Mouse (Mus musculus) CH12.LX (cell line): ENCODE measurements around the gene Tmem63b. TPM values are rescaled to one million over a fixed set of nuclear protein-coding genes. Genes with fewer than 3 reads are reported as not detected.
"Not testable (repeated sequence)": the region's sequence is repeated elsewhere in the genome, so short reads cannot be mapped to it uniquely, and the experiment has no call there.

Source experiments
- DNase-seq: peaks from one replicate; pipeline ENCODE4 v3.0.0-alpha.2; 2013; ENCODE audit errors: extremely low read depth
- H3K27ac ChIP-seq: 2 replicates; pipeline ENCODE4 v1.5.1; 2012; ENCODE audit warnings: low read depth, mild to moderate bottlenecking, control low read depth, moderate library complexity; ENCODE audit not compliant: insufficient read depth
- H3K27me3 ChIP-seq: replicated peaks from 2 replicates; pipeline ENCODE3; 2012; ENCODE audit warnings: inconsistent platforms
- H3K36me3 ChIP-seq, 2 experiments: replicated peaks in 1 of 2; 2 replicates each; pipeline versions ENCODE3 to v1.6.1; 2012; ENCODE audit warnings: inconsistent platforms in 1 of 2, low read length in 1 of 2, mild to moderate bottlenecking in 1 of 2, mixed read lengths in 1 of 2, moderate library complexity in 1 of 2; ENCODE audit not compliant: control insufficient read depth in 1 of 2, insufficient read depth in 1 of 2
- H3K4me1 ChIP-seq, 2 experiments: 2 replicates each; pipeline ENCODE4 v1.6.1; 2012; ENCODE audit warnings: inconsistent platforms in 1 of 2, moderate library complexity in 1 of 2; ENCODE audit not compliant: insufficient read depth in 2 of 2, control insufficient read depth in 1 of 2
- H3K4me2 ChIP-seq: 2 replicates; pipeline ENCODE4 v1.6.1; 2012; ENCODE audit warnings: low read depth, mild to moderate bottlenecking, control low read depth; ENCODE audit not compliant: poor library complexity, insufficient read depth, severe bottlenecking
- H3K4me3 ChIP-seq, 3 experiments: fragments of 150-350 bp in 1 of 3; sonication (generic) in 1 of 3; replicated peaks in 1 of 3; 2 replicates each; pipeline versions ENCODE3 to v1.5.1; 2011 to 2012; ENCODE audit warnings: low read depth in 2 of 3, low read length in 2 of 3, mild to moderate bottlenecking in 2 of 3, moderate library complexity in 2 of 3, control low read depth in 1 of 3, improper control_type of control experiment in 1 of 3, inconsistent platforms in 1 of 3, mixed read lengths in 1 of 3; ENCODE audit not compliant: poor library complexity in 1 of 3
- H3K79me2 ChIP-seq: replicated peaks from 2 replicates; pipeline ENCODE4 v1.6.1; 2012; ENCODE audit warnings: mild to moderate bottlenecking, moderate library complexity; ENCODE audit not compliant: control insufficient read depth, poor library complexity, insufficient read depth, severe bottlenecking; ENCODE audit errors: extremely low read depth
- H3K9ac ChIP-seq: 2 replicates; pipeline ENCODE4 v1.6.1; 2012; ENCODE audit warnings: low read depth, mild to moderate bottlenecking, control low read depth, moderate library complexity; ENCODE audit not compliant: insufficient read depth
- H3K9me3 ChIP-seq: replicated peaks from 2 replicates; pipeline ENCODE3; 2012; ENCODE audit warnings: low read length, inconsistent platforms, mixed read lengths
- BHLHE40 ChIP-seq: IDR thresholded peaks from 2 replicates; pipeline ENCODE4 v1.6.1; 2011; ENCODE audit warnings: mild to moderate bottlenecking, low read depth, low read length, improper control_type of control experiment
- CHD2 ChIP-seq: IDR thresholded peaks from 2 replicates; pipeline ENCODE4 v1.6.1; 2011; ENCODE audit warnings: low read length, improper control_type of control experiment
- CTCF ChIP-seq, 2 experiments: IDR thresholded peaks in 1 of 2; conservative IDR thresholded peaks in 1 of 2; 2 replicates each; pipeline ENCODE4 v1.5.1; 2011 to 2012; ENCODE audit warnings: low read depth in 2 of 2, low read length in 2 of 2, improper control_type of control experiment in 1 of 2, inconsistent platforms in 1 of 2, mild to moderate bottlenecking in 1 of 2, moderate library complexity in 1 of 2
- E2F4 ChIP-seq: IDR thresholded peaks from 2 replicates; pipeline ENCODE4 v1.6.1; 2011; ENCODE audit warnings: low read depth, low read length, improper control_type of control experiment; ENCODE audit not compliant: insufficient replicate concordance
- ELF1 ChIP-seq: IDR thresholded peaks from 2 replicates; pipeline ENCODE4 v1.6.1; 2014; ENCODE audit warnings: low read depth, mild to moderate bottlenecking, inconsistent platforms, low read length, improper control_type of control experiment
- EP300 ChIP-seq: IDR thresholded peaks from 2 replicates; pipeline ENCODE4 v1.6.1; 2011; ENCODE audit warnings: low read length, improper control_type of control experiment
- ETS1 ChIP-seq: conservative IDR thresholded peaks from 2 replicates; pipeline ENCODE4 v1.6.1; 2012; ENCODE audit warnings: low read depth, mild to moderate bottlenecking, inconsistent platforms, low read length, improper control_type of control experiment, moderate library complexity
- HCFC1 ChIP-seq: IDR thresholded peaks from 2 replicates; pipeline ENCODE4 v1.6.1; 2012; ENCODE audit warnings: low read depth, mild to moderate bottlenecking, inconsistent platforms, low read length, improper control_type of control experiment
- IRF4 ChIP-seq: IDR thresholded peaks from 2 replicates; pipeline ENCODE4 v1.6.1; 2014; ENCODE audit warnings: low read depth, mild to moderate bottlenecking, inconsistent platforms, low read length, improper control_type of control experiment
- JUN ChIP-seq: IDR thresholded peaks from 2 replicates; pipeline ENCODE4 v1.6.1; 2011; ENCODE audit warnings: low read depth, mild to moderate bottlenecking, low read length, improper control_type of control experiment, moderate library complexity; ENCODE audit not compliant: insufficient read depth
- JUND ChIP-seq: conservative IDR thresholded peaks from 2 replicates; pipeline ENCODE4 v1.6.1; 2011; ENCODE audit warnings: low read depth, low read length, improper control_type of control experiment
- MAFK ChIP-seq: IDR thresholded peaks from 2 replicates; pipeline ENCODE4 v1.6.1; 2011; ENCODE audit warnings: low read length, improper control_type of control experiment; ENCODE audit not compliant: insufficient replicate concordance
- MAZ ChIP-seq: IDR thresholded peaks from 2 replicates; pipeline ENCODE4 v1.6.1; 2012; ENCODE audit warnings: low read depth, mild to moderate bottlenecking, inconsistent platforms, low read length, improper control_type of control experiment, moderate library complexity
- MXI1 ChIP-seq: IDR thresholded peaks from 2 replicates; pipeline ENCODE4 v1.6.1; 2011; ENCODE audit warnings: mild to moderate bottlenecking, low read depth, low read length, improper control_type of control experiment
- MYC ChIP-seq: IDR thresholded peaks from 2 replicates; pipeline ENCODE4 v1.6.1; 2011; ENCODE audit warnings: low read depth, mild to moderate bottlenecking, improper control_type of control experiment, low read length
- POLR2AphosphoS2 ChIP-seq: IDR thresholded peaks from 2 replicates; pipeline ENCODE4 v1.6.1; 2011; ENCODE audit warnings: low read depth, low read length, improper control_type of control experiment
- RAD21 ChIP-seq: IDR thresholded peaks from 2 replicates; pipeline ENCODE4 v1.6.1; 2011; ENCODE audit warnings: low read depth, mild to moderate bottlenecking, low read length, improper control_type of control experiment, moderate library complexity
- RCOR1 ChIP-seq: conservative IDR thresholded peaks from 2 replicates; pipeline ENCODE4 v1.6.1; 2012; ENCODE audit warnings: low read depth, mild to moderate bottlenecking, inconsistent platforms, low read length, improper control_type of control experiment
- SIN3A ChIP-seq: IDR thresholded peaks from 2 replicates; pipeline ENCODE4 v1.6.1; 2012; ENCODE audit warnings: low read length, improper control_type of control experiment, inconsistent platforms
- SMC3 ChIP-seq: IDR thresholded peaks from 2 replicates; pipeline ENCODE4 v1.6.1; 2011; ENCODE audit warnings: low read depth, low read length, improper control_type of control experiment
- TCF12 ChIP-seq: IDR thresholded peaks from 2 replicates; pipeline ENCODE4 v1.6.1; 2014; ENCODE audit warnings: low read depth, mild to moderate bottlenecking, inconsistent platforms, low read length, improper control_type of control experiment
- UBTF ChIP-seq: IDR thresholded peaks from 2 replicates; pipeline ENCODE4 v1.6.1; 2012; ENCODE audit warnings: low read depth, mild to moderate bottlenecking, inconsistent platforms, low read length, improper control_type of control experiment, moderate library complexity
- USF1 ChIP-seq: IDR thresholded peaks from 2 replicates; pipeline ENCODE4 v1.6.1; 2014; ENCODE audit warnings: low read depth, mild to moderate bottlenecking, inconsistent platforms, low read length, improper control_type of control experiment
- USF2 ChIP-seq: conservative IDR thresholded peaks from 2 replicates; pipeline ENCODE4 v1.6.1; 2011; ENCODE audit warnings: low read depth, low read length, improper control_type of control experiment
- ZC3H11A ChIP-seq: IDR thresholded peaks from 2 replicates; pipeline ENCODE4 v1.6.1; 2012; ENCODE audit warnings: low read depth, mild to moderate bottlenecking, inconsistent platforms, low read length, improper control_type of control experiment
- ZMIZ1 ChIP-seq: IDR thresholded peaks from 2 replicates; pipeline ENCODE4 v1.6.1; 2012; ENCODE audit warnings: low read depth, mild to moderate bottlenecking, inconsistent platforms, low read length, improper control_type of control experiment
- ZNF384 ChIP-seq: IDR thresholded peaks from 2 replicates; pipeline ENCODE4 v1.6.1; 2012; ENCODE audit warnings: low read depth, low read length, improper control_type of control experiment, inconsistent platforms
- dilution Hi-C: fragments of 300-500 bp; cut with MboI; formaldehyde crosslinking; loops from 2 replicates; pipeline ENCODE4 v1.14.3; 2020; ENCODE audit warnings: low sequenced_read_pairs; ENCODE audit not compliant: extremely low pct_unique_long_range_greater_than_20kb, extremely low pct_ligation_motif_present
- in situ Hi-C: fragments of 300-500 bp; cut with MboI; formaldehyde crosslinking; loops from 3 replicates; pipeline ENCODE4 v1.14.3; 2019; ENCODE audit warnings: low sequenced_read_pairs, low pct_ligation_motif_present, low pct_unique_long_range_greater_than_20kb, mixed read lengths
- polyA plus RNA-seq: library from polyadenylated mRNA; unstranded; fragments of >175 nt; gene quantifications from 2 replicates; pipeline ENCODE4 v1.2.1, GENCODE M21; 2012; ENCODE audit warnings: low read depth; ENCODE audit not compliant: insufficient read length
- total RNA-seq, 2 experiments: library from RNA; depleted of rRNA; stranded (reverse); fragments of 300-350 nt in 1 of 2; fragments of >200 nt in 1 of 2; gene quantifications; 2 replicates each; pipeline ENCODE4 v1.2.3; 2012 to 2014

Gene Tmem63b
- total and polyA plus RNA-seq, 3 experiments = 3.5 to 10.3 (median 6.3) TPM

GRCm38 (mm10) chr17:45626577-45627134, 60.0 kb downstream of the Tmem63b start (continued):
- TF ChIP-seq RAD21 (peak; percentile 48), POLR2AphosphoS2 (0 out of 2 replicates have a peak, but pooled peaks have one; percentile 59), SMC3 (peak; percentile 50)

- H3K79me2 ChIP-seq, H3K4me2 ChIP-seq, dilution Hi-C loops, H3K9me3 ChIP-seq, H3K9ac ChIP-seq, DNase-seq, H3K4me3 ChIP-seq, in situ Hi-C loops, H3K36me3 ChIP-seq, H3K27me3 ChIP-seq, H3K27ac ChIP-seq: not testable (repeated sequence)
- peak; percentile 84 for TF ChIP-seq ZNF384
- H3K4me1 ChIP-seq = peaks cover 7 to 35% of the 10 kb centered on the region in 2 experiments; a peak in 3 of 4 replicates
Measured at GRCm38 (mm10) chr17:45623425-45623824, 63.3 kb downstream of the Tmem63b start.

GRCm38 (mm10) chr17:45619386-45620256, 67.1 kb downstream of the Tmem63b start:
- dilution Hi-C loops = no loop called here
- Histone ChIP-seq H3K9ac (peak overlapping the region; percentile 89), H3K4me1 (peaks cover 0 to 15% of the 10 kb centered on the region in 2 experiments; a peak in 2 of 4 replicates), H3K27me3 (peaks cover 1% of the 10 kb centered on the region), H3K4me2 (peak overlapping the region; percentile 88), H3K27ac (peak overlapping the region; percentile 43; the same call in 1 of the 2 replicates), H3K36me3 (peaks cover 0 to 3% of the 10 kb centered on the region in 2 experiments), H3K9me3 (no peaks in the 10 kb centered on the region), H3K4me3 (peak overlapping the region; percentile 65 to 79 (median 76)), H3K79me2 (no peaks in the 10 kb centered on the region)
- no peak for DNase-seq
- in situ Hi-C loops = no loop called here
- no peak for TF ChIP-seq ZMIZ1
- TF ChIP-seq JUND = no peak
- no peak for TF ChIP-seq CHD2
- no peak for TF ChIP-seq JUN
- TF ChIP-seq RCOR1 = no peak
- peak; percentile 59 for TF ChIP-seq IRF4
- TF ChIP-seq SMC3 = no peak
- TF ChIP-seq UBTF = no peak
- TF ChIP-seq MAFK = no peak
- TF ChIP-seq USF1 = peak; percentile 25; the same call in 1 of the 2 replicates
- TF ChIP-seq MAZ = no peak
- TF ChIP-seq MYC = no peak
- TF ChIP-seq TCF12 = peak; percentile 40; the same call in 1 of the 2 replicates
- TF ChIP-seq EP300 = peak; percentile 19; the same call in 1 of the 2 replicates
- no peak; the same call in 1 of the 2 replicates for TF ChIP-seq ETS1
- no peak for TF ChIP-seq HCFC1
- no peak for TF ChIP-seq E2F4
- TF ChIP-seq SIN3A = no peak
- no peak for TF ChIP-seq POLR2AphosphoS2
- peak; percentile 62; the same call in 1 of the 2 replicates for TF ChIP-seq MXI1
- TF ChIP-seq CTCF (conservative IDR thresholded peaks at IDR 0.05 in 1 of 2, IDR thresholded peaks at IDR 0.05 in 1 of 2; ENCODE audit: low read depth in 2 of 2, low read length in 2 of 2) = no peak
- TF ChIP-seq ZC3H11A = no peak
- no peak for TF ChIP-seq BHLHE40
- TF ChIP-seq ELF1 = 0 out of 2 replicates have a peak, but pooled peaks have one; percentile 24
- TF ChIP-seq USF2 = no peak
